Mouse (Mus musculus): ENCODE data around the gene Nufip2. TPM values are rescaled to one million over a fixed set of nuclear protein-coding genes. Genes with fewer than 3 reads are reported as not detected.
"Not testable (repeated sequence)": the region's sequence is repeated elsewhere in the genome, so short reads cannot be mapped to it uniquely, and the experiment has no call there.

Nufip2 gene
- 5.1 and 5.6 TPM in 2 replicates for polyA plus RNA-seq (2016; fragmentation: Nextera tagmentation; extraction: Ambion mirVana)

DNA sequence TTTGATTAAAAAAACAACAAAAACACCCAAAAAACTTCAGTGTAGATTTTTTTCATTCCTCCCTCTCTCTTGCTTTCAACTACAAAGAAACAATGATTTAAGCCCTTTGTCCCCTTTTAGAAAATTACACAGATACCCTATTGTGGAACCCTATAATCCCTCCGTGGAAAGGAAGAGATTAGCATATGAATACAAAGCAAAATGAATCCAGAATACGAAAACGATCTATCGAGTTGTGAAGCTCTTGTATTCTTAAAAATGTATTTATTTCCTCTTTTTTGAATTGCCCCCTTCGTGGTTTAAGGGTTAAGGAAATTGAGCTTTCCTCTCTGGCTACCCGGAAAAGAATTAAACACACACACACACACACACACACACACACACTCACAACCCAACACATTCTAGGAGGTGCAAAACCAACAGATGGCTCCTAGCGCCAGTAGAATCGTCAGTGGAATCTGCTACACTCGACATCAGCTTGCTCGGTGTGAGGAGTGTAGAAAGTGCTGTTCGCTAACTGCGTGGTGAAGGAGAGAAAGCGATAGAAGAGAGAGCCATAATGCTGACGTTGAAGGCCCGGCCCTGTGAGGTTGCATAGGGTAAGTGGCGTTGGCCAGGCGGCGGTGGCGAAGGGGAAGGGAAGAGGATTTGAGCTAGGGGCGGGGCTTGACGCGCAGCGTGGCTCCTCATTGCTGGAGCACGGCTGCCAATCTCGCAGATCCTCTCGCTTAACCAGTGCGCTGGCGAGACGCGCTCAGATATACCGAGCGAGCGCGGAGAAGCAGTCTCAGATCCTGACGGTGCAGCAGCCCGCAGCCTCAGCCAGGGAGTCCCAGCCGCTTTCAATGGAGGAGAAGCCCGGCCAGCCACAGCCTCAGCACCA is at the start of gene Nufip2:
Gene Nufip2 (plus strand): TSS at position 773 of the 883 bp plus-strand sequence.
- WGBS: under 1% methylated on average over 38 of the region's 38 CpGs
- H3K27me3 ChIP-seq: no peaks in the 10 kb centered on the region
- peak within 1 kb of the TSS; percentile 99 for H3K27ac ChIP-seq
- no peaks in the 10 kb centered on the region for H3K9me3 ChIP-seq
- peak within 1 kb of the TSS; percentile 75 for H3K4me2 ChIP-seq (replicated peaks)
- ATAC-seq (ENCODE audit: insufficient number of reproducible peaks, insufficient read depth, low FRiP score, low TSS enrichment): peak; percentile 99
- no peaks in the 10 kb centered on the region for H3K36me3 ChIP-seq
- H3K9ac ChIP-seq: peak within 1 kb of the TSS; percentile 98
- H3K4me1 ChIP-seq: peaks cover 7% of the 10 kb centered on the region
- H3K4me3 ChIP-seq: peak within 1 kb of the TSS; percentile 99

DNA sequence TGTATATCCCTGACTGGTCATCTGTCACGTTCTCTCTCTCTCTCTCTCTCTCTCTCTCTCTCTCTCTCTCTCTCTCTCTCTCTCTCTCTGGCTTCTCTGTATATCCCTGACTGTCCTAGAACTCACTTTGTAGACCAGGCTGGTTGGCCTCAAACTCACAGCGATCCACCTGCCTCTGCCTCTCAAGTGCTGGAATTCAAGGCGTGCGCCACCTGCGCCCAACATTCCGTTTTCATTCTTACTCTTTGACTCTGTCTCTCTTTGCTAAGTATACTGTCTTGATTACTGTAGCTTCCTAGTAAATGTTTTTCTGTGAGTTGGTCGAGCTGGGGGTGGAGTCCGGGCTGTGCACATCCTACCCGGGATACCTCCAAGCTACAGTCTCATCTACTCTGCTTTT is 44.6 kb upstream of the Nufip2 start:
- no peak for ATAC-seq (ENCODE audit: insufficient number of reproducible peaks, insufficient read depth, low FRiP score, low TSS enrichment)
- H3K27me3 ChIP-seq: no peaks in the 10 kb centered on the region
- H3K4me3 ChIP-seq: no peak overlapping the region
- no peak overlapping the region for H3K27ac ChIP-seq
- WGBS: 75% methylated on average over 9 of the region's 9 CpGs
- no peak overlapping the region for H3K9ac ChIP-seq
- H3K36me3 ChIP-seq: no peaks in the 10 kb centered on the region
- no peaks in the 10 kb centered on the region for H3K9me3 ChIP-seq
- H3K4me2 ChIP-seq (replicated peaks): no peak overlapping the region
- no peaks in the 10 kb centered on the region for H3K4me1 ChIP-seq

DNA sequence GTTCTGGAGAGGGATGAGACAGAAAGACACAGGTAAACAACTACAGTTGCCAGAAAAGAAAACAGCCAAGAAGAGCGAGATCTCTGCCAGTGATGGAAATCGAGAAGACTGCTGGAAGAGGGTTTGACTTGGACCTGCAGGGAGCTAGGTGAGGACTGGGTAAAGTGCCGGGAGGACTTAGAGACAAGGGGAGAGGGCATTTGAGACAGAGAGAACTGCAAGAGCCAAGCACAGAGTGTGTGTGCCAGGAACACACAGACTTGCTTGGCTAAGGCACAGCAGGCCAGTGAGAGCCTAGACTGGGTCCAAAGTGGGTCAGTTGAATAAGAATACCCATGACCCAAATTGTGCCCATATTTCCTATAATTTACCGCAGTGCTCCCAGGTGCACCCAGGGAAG is 40.5 kb upstream of the Nufip2 start:
- H3K4me2 ChIP-seq (replicated peaks): no peak overlapping the region
- no peak overlapping the region for H3K9ac ChIP-seq
- H3K4me1 ChIP-seq: no peaks in the 10 kb centered on the region
- H3K27me3 ChIP-seq: no peaks in the 10 kb centered on the region
- no peaks in the 10 kb centered on the region for H3K9me3 ChIP-seq
- no peak overlapping the region for H3K27ac ChIP-seq
- ATAC-seq (ENCODE audit: insufficient number of reproducible peaks, insufficient read depth, low FRiP score, low TSS enrichment): no peak
- H3K4me3 ChIP-seq: no peak overlapping the region
- 78% methylated on average over 4 of the region's 4 CpGs for WGBS
- H3K36me3 ChIP-seq: no peaks in the 10 kb centered on the region

DNA sequence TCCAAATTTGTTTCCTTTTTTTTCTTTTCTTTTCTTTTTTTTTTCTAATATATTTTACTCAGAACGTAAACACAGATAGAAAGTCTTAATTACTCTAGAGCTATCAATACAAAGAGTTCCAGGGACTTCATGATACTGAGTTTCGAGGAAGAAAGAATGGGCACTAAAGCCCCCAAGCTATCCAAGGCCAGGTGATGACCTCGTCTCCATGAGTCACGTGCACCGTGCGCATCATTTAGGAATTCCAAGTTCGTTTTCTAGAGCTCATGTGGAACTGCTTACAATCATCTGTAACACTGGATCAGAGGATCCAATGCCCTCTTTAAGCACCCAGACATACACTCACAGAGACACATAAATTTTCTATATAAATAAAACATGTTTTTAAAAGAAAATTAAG is 37.1 kb upstream of the Nufip2 start:
- Histone ChIP-seq H3K36me3 (no peaks in the 10 kb centered on the region), H3K27me3 (no peaks in the 10 kb centered on the region), H3K9me3 (no peaks in the 10 kb centered on the region), H3K27ac (no peak overlapping the region), H3K9ac (no peak overlapping the region), H3K4me1 (no peaks in the 10 kb centered on the region), H3K4me2 (replicated peaks) (no peak overlapping the region), H3K4me3 (no peak overlapping the region)
- 66% methylated on average over 7 of the region's 7 CpGs for whole genome bisulfite sequencing
- ATAC-seq (ENCODE audit: insufficient number of reproducible peaks, insufficient read depth, low FRiP score, low TSS enrichment): no peak

DNA sequence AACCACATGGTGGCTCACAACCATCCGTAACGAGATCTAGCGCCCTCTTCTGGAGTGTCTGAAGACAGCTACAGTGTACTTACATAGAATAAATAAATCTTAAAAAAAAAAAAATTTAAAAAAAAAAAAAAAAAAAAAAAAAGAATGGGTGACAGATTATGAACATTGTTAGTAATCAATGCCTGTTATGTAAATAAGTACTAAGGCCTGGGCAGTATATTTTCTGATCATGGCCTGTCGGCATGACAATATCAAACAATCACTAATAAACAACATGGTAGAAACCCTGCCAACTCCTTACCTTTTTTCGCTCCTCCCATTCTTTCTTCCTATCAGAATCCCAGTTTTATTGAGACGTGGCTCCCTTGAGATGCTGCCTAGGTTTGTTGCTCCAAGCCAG is 33.5 kb upstream of the Nufip2 start:
- no peaks in the 10 kb centered on the region for H3K9me3 ChIP-seq
- H3K4me2 ChIP-seq (replicated peaks): no peak overlapping the region
- H3K27me3 ChIP-seq: no peaks in the 10 kb centered on the region
- no peaks in the 10 kb centered on the region for H3K4me1 ChIP-seq
- ATAC-seq (ENCODE audit: insufficient number of reproducible peaks, insufficient read depth, low FRiP score, low TSS enrichment): no peak
- H3K27ac ChIP-seq: no peak overlapping the region
- no peak overlapping the region for H3K9ac ChIP-seq
- no peaks in the 10 kb centered on the region for H3K36me3 ChIP-seq
- H3K4me3 ChIP-seq: no peak overlapping the region
- 62% methylated on average over 6 of the region's 6 CpGs for WGBS

DNA sequence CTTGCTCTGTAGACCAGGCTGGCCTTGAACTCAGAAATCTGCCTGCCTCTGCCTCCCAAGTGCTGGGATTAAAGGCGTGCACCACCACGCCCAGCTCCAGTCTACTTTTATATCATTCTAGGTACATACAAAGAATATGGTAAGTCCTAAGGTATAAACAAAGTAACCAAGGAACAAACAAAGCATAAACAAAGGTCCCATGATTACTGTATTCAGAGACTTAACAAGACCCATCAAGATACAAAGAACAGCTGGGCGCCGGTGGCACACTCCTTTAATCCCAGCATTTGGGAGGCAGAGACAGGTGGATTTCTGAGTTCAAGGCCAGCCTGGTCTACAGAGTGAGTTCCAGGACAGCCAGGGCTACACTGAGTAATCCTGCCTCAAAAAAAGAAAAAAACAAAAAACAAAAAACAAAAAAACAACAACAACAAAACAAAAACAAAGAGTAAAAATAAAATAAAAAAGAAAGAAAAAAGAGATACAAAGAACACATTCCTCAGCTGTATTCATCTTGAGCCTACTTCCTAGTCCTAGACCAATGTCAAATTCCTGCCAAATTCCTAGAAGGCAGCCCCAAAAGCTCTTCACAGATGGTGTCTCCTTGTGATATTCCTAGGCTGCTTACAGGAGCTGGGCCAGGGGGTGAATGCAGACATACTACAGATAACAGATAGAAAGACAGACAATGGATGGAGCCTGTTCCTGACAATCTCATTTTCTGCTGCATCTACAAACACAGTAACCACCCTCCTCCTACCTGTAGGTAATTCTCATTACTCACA is 32.4 kb upstream of the Nufip2 start:
- H3K4me3 ChIP-seq; H3K4me2 ChIP-seq (replicated peaks); H3K9me3 ChIP-seq; ATAC-seq (ENCODE audit: insufficient number of reproducible peaks, insufficient read depth, low FRiP score, low TSS enrichment); H3K27ac ChIP-seq; H3K9ac ChIP-seq; H3K27me3 ChIP-seq; H3K36me3 ChIP-seq; H3K4me1 ChIP-seq: not testable (repeated sequence)
- WGBS: 88% methylated on average over 4 of the region's 4 CpGs

DNA sequence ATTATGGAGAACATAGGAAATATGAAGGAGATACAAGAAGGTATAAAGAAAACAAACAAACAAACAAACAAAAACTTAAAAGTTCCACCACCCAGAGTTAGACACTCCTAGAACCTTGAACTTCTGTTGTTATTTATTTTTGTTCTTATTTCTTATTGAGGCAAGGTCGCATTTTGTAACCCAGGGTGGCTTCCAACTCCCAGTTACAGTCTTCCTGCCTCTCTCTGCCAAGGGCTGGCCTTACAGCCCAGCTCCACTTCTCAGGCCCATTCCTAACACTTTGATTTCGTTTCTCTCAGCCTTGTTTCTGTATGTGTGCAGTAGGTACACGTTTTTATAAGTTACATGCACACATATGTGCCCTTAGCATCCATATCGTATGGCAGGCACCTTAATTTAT is 26.0 kb upstream of the Nufip2 start:
- no peak overlapping the region for H3K4me2 ChIP-seq (replicated peaks)
- no peak for ATAC-seq (ENCODE audit: insufficient number of reproducible peaks, insufficient read depth, low FRiP score, low TSS enrichment)
- no peaks in the 10 kb centered on the region for H3K9me3 ChIP-seq
- no peak overlapping the region for H3K4me3 ChIP-seq
- no peaks in the 10 kb centered on the region for H3K36me3 ChIP-seq
- H3K4me1 ChIP-seq: no peaks in the 10 kb centered on the region
- H3K27ac ChIP-seq: no peak overlapping the region
- H3K9ac ChIP-seq: no peak overlapping the region
- no peaks in the 10 kb centered on the region for H3K27me3 ChIP-seq
- 63% methylated on average over 4 of the region's 4 CpGs for WGBS

DNA sequence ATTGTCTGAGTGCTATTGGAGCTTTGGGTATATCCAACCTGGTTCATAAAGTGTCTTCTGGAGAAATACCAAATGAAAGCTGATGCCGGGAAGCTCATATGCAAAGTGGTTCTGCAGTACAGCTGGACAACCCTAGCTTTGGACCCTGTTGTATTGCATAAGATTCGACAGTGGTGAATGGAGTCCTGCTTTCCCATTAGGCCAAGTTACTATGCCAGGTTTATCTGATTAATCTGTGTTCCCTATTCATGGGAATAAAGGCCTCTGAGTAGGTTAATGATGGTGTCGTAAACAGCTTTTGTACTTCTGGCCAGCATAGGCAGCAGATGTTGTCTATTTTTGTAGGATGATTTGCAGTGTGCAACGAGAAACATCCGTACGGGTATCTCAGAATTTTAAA is 22.3 kb upstream of the Nufip2 start:
- no peak for ATAC-seq (ENCODE audit: insufficient number of reproducible peaks, insufficient read depth, low FRiP score, low TSS enrichment)
- H3K4me2 ChIP-seq (replicated peaks): no peak overlapping the region
- no peak overlapping the region for H3K4me3 ChIP-seq
- 67% methylated on average over 6 of the region's 6 CpGs for WGBS
- H3K27ac ChIP-seq: no peak overlapping the region
- H3K27me3 ChIP-seq: no peaks in the 10 kb centered on the region
- no peak overlapping the region for H3K9ac ChIP-seq
- no peaks in the 10 kb centered on the region for H3K36me3 ChIP-seq
- no peaks in the 10 kb centered on the region for H3K9me3 ChIP-seq
- H3K4me1 ChIP-seq: no peaks in the 10 kb centered on the region

DNA sequence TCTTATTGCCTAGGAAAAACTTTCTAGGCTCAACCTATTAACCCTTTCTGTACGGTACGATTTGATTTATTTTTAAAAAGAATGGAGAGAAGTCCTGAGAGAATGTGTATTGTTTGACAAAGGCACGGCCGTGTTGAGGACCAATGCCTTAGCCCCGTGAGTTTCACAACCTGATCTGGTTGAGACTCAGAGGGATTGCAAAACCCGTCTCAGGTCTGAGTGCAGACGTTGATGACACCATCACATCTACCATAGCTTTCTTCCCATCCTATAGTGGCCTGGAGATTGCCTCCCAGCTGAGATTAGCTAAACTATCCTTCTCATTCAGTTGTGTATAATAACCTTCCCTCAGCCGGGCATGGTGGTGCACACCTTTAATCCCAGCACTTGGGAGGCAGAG is 21.9 kb upstream of the Nufip2 start:
- no peaks in the 10 kb centered on the region for H3K9me3 ChIP-seq
- 89% methylated on average over 8 of the region's 8 CpGs for WGBS
- H3K27me3 ChIP-seq: no peaks in the 10 kb centered on the region
- ATAC-seq (ENCODE audit: insufficient number of reproducible peaks, insufficient read depth, low FRiP score, low TSS enrichment): no peak
- H3K9ac ChIP-seq: no peak overlapping the region
- no peak overlapping the region for H3K4me2 ChIP-seq (replicated peaks)
- no peak overlapping the region for H3K27ac ChIP-seq
- H3K4me1 ChIP-seq: no peaks in the 10 kb centered on the region
- no peak overlapping the region for H3K4me3 ChIP-seq
- no peaks in the 10 kb centered on the region for H3K36me3 ChIP-seq

DNA sequence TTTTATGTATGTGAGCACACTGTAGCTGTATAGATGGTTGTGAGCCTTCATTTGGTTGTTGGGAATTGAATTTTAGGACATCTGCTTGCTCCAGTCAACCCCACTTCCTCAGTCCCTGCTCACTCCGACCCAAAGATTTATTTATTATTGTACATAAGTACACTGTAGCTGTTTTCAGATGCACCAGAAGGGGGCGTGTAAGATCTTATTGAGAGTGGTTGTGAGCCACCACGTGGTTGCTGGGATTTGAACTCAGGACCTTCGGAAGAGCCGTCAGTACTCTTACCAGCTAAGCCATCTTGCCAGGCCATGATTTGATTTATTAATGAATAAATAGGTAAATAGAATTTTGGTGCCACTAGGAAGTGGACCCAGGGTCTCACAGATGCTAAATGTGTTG is 20.6 kb upstream of the Nufip2 start:
- not testable (repeated sequence) for ATAC-seq (ENCODE audit: insufficient number of reproducible peaks, insufficient read depth, low FRiP score, low TSS enrichment); H3K27ac ChIP-seq; H3K4me1 ChIP-seq; H3K9ac ChIP-seq; H3K4me3 ChIP-seq; H3K27me3 ChIP-seq; H3K4me2 ChIP-seq (replicated peaks); H3K9me3 ChIP-seq; H3K36me3 ChIP-seq
- 80% methylated on average over 5 of the region's 5 CpGs for WGBS

DNA sequence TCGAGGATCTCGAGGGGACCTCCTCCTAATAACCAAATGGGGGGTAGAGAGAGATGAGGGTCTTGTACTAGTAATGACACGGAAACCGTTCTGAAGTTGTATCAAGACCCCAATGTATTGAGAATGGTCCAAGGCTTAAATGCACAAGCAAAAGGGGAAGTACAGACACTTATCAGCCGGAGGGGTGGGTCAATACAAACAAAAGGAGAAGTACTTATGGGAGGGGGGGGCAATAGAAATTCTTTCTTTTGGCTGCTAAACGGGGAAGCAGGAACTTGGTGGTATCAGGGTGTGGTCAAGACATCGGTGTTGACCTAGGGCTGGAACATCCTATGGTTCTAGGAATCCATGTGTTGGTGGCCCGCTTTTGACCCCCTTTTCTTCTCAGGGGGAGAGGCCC is 19.2 kb upstream of the Nufip2 start:
- not testable (repeated sequence) for H3K4me2 ChIP-seq (replicated peaks); H3K27me3 ChIP-seq; H3K36me3 ChIP-seq; H3K9me3 ChIP-seq; H3K4me3 ChIP-seq; H3K4me1 ChIP-seq; H3K9ac ChIP-seq; ATAC-seq (ENCODE audit: insufficient number of reproducible peaks, insufficient read depth, low FRiP score, low TSS enrichment); H3K27ac ChIP-seq
- 91% methylated on average over 8 of the region's 8 CpGs for WGBS

DNA sequence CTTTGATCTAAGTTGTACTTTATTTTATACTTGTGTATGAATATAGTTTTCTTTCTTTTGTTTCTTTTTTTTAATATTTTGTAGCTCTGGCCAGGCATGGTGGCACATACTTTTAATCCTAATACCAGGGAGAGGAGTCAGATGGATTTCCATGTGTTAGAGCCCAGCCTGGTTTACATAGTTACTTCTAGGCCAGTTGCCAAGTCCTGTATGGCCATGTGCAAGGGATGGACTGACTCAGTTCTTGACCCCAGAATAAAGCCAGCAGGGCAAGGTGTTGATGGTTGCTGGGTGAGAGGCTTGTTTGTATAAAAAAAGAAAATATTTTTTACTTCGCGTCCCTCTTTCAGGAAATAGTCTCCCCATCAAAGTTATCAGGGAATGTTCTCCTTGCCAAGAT is 13.2 kb upstream of the Nufip2 start:
- Histone ChIP-seq H3K27ac (no peak overlapping the region), H3K4me1 (no peaks in the 10 kb centered on the region), H3K9ac (no peak overlapping the region), H3K4me3 (no peak overlapping the region), H3K36me3 (no peaks in the 10 kb centered on the region), H3K27me3 (no peaks in the 10 kb centered on the region), H3K9me3 (peaks cover 7% of the 10 kb centered on the region; the same call in 1 of the 2 replicates), H3K4me2 (replicated peaks) (no peak overlapping the region)
- 93% methylated on average over 2 of the region's 2 CpGs for WGBS
- no peak for ATAC-seq (ENCODE audit: insufficient number of reproducible peaks, insufficient read depth, low FRiP score, low TSS enrichment)
